In the genomic region with DNA sequence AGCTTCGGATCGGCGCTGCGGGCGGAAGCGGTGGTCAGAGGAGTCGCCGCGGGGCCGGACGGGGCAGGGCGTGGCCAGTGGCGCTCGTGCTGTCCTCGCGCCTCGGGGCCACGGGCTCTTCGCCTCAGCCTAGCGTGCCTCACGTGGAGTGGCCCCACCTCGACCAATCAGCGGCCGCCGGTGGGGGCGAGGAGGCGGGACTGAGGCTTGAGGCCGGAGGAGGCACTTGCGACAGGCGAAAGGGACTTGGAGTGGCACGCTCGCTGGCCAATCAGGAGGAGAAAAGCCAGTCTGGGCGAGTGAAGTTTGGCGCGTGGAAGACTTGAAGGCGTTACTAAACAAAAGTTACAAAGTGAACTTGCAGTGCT, we compare ENCODE assay signal across 8 mouse cellular contexts. TPM values are rescaled to one million over a fixed set of nuclear protein-coding genes. Genes with fewer than 3 reads are reported as not detected.
DNase-seq lines count a peak whose midpoint lies in the region; ATAC-seq and TF ChIP-seq lines count a peak whose summit lies in the region.

A gene (minus strand): TSS at position 112 of the 368 bp plus-strand sequence.

- H3K9ac ChIP-seq in liver, postnatal 0 days (replicated peaks), result no peak within 1 kb of the TSS; the same call in 1 of the 2 replicates

- H3K9me3 ChIP-seq in liver, postnatal 0 days (ENCODE audit: low read length), result peaks cover 4% of the 10 kb centered on the region; the same call in 1 of the 2 replicates

- H3K27ac ChIP-seq in layer of hippocampus, adult 2 months, result no peak within 1 kb of the TSS
- no peak within 1 kb of the TSS for H3K27ac ChIP-seq in liver, postnatal 0 days (ENCODE audit: low read depth)
- H3K27ac ChIP-seq in olfactory bulb, adult 2 months (ENCODE audit: insufficient read depth, low read depth, low read length), result no peak within 1 kb of the TSS

- H3K27me3 ChIP-seq in liver, postnatal 0 days (ENCODE audit: insufficient read depth, low read length), result peaks cover 13% of the 10 kb centered on the region

- peak; percentile 89 for DNase-seq in R1 (ENCODE audit: low read depth, low spot score)
- peak; percentile 4 for DNase-seq in cerebellum, adult 9-10 months
- DNase-seq in frontal cortex, adult 2 months (ENCODE audit: extremely low spot score in 1 of 2, low spot score in 1 of 2), result peak; percentile 43 to 53
- DNase-seq in heart, postnatal 4 days, result peak; percentile 88
- peak; percentile 65 to 71 for DNase-seq in layer of hippocampus, adult 2 months (ENCODE audit: low spot score in 2 of 2)
- DNase-seq in liver, postnatal 0 days, result peak; percentile 69
- peak; percentile 77 for DNase-seq in urinary bladder, postnatal 25 days (ENCODE audit: low spot score)

- no peak for TF ChIP-seq POLR2A in olfactory bulb, adult 2 months (IDR thresholded peaks at IDR 0.05; ENCODE audit: insufficient read depth, low read depth, low read length)

- no peak for TF ChIP-seq EP300 in liver, postnatal 0 days (IDR thresholded peaks at IDR 0.05; ENCODE audit: low read depth)

- ATAC-seq in liver, postnatal 0 days, result peak; percentile 68

- no peaks in the 10 kb centered on the region for H3K36me3 ChIP-seq in liver, postnatal 0 days (replicated peaks; ENCODE audit: insufficient read depth, low read length)

- H3K4me3 ChIP-seq in layer of hippocampus, adult 2 months, result peak within 1 kb of the TSS; percentile 51
- H3K4me3 ChIP-seq in liver, postnatal 0 days (ENCODE audit: low read depth, low read length), result peak within 1 kb of the TSS; percentile 31
- peak within 1 kb of the TSS; percentile 24 for H3K4me3 ChIP-seq in olfactory bulb, adult 2 months (ENCODE audit: insufficient read depth, low read depth, low read length)

- 24% methylated on average over 35 of the region's 36 CpGs for WGBS in liver, postnatal 0 days (ENCODE audit: insufficient replicate concordance)
- WGBS in olfactory bulb, adult 2 months, result 27% methylated on average over 36 of the region's 36 CpGs

- TF ChIP-seq CTCF in layer of hippocampus, adult 2 months (conservative IDR thresholded peaks at IDR 0.05), result no peak
- TF ChIP-seq CTCF in liver, postnatal 0 days (IDR thresholded peaks at IDR 0.05; ENCODE audit: low read depth), result no peak
- no peak for TF ChIP-seq CTCF in olfactory bulb, adult 2 months (IDR thresholded peaks at IDR 0.05; ENCODE audit: insufficient read depth, low read depth, low read length)

- peak within 1 kb of the TSS; percentile 50 for H3K4me2 ChIP-seq in liver, postnatal 0 days (ENCODE audit: low read depth, low read length)

- H3K4me1 ChIP-seq in liver, postnatal 0 days (ENCODE audit: insufficient read depth), result peaks cover 4% of the 10 kb centered on the region; the same call in 1 of the 2 replicates
- peaks cover 8% of the 10 kb centered on the region; the same call in 1 of the 2 replicates for H3K4me1 ChIP-seq in olfactory bulb, adult 2 months (ENCODE audit: control insufficient read depth, insufficient read depth, low read length)

RNA-seq across cellular contexts. Expression of the gene that starts here (rescaled TPM):
- polyA plus RNA-seq in frontal cortex, adult 2 months (2012; rRNA removed), result 0.50 and 1.0 TPM in 2 replicates
- total RNA-seq in heart, postnatal 4 days (2021), result 1 to 10 TPM in 1 of 2 experiments, under 1 TPM in 1; 0.64 to 1.6 TPM
- total RNA-seq in layer of hippocampus, adult 2 months (2021), result 1 to 10 TPM; 1.6 to 1.8 TPM
- polyA plus RNA-seq in liver, postnatal 0 days (2015; fragmentation: Nextera tagmentation; extraction: Ambion mirVana), result 0.90 and 0.96 TPM in 2 replicates
- polyA plus RNA-seq in olfactory bulb, adult 2 months (2012; ENCODE audit: insufficient read depth, insufficient read length, low replicate concordance, missing spikeins), result not detected in 2 replicates

Comparison
In these comparisons a context has a peak if more than half of its experiments do, and no peak if none do; other contexts are left out.
1. Peak in DNase-seq, ATAC-seq, H3K4me3 ChIP-seq and H3K4me2 ChIP-seq in liver, postnatal 0 days; RNA of the gene not detected or under 1 TPM.
2. DNase-seq: peak in every context shown above with its lines; median percentile 89 in R1; 88 in heart, postnatal 4 days; 77 in urinary bladder, postnatal 25 days; 69 in liver, postnatal 0 days; 68 in layer of hippocampus, adult 2 months; 48 in frontal cortex, adult 2 months; 4 in cerebellum, adult 9-10 months.